Mouse (Mus musculus): ENCODE results near the gene Bahd1. TPM values are rescaled to one million over a fixed set of nuclear protein-coding genes. Genes with fewer than 3 reads are reported as not detected.
A peak's percentile ranks its signal among the peaks of the same experiment; 100 is the strongest.

Bahd1 gene
- polyA plus RNA-seq, 1 experiment from 2014 or later: 5.6 TPM

DNA sequence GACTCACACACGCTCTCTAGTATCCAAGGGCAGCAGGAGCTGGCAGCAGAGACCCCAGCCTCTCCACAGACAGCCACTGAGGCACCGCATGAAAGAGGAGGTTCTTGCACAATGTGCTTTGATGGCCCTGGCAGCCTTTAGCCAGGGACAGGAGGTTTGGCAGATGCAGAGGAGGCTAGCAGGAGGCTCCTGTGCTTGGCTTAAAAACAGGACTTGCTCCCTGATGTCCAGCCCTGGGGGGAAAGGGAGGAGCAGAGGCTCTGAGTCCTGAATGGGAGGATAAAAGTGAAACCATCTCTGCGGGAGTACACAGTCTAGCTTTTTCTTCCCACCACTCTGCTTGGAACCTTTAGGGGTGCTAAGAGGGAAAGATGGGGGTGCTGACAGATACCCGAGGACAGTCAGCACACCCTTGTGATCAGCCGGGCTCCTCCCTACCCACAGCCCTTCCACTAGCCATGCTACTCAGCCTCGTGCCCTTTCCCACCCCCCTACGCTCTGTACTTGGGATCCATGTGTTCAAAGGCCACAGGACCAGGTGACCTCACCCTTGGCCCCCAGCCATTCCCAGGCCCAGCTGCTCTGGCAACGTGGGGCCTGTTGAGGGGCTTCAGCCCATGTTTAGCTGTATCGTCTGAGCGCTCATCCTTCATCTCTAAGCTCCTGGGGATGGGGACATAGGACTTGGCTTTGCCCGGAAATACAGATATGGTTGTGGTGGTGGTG, 13.5 kb downstream of the Bahd1 start:
- WGBS (ENCODE audit: insufficient replicate concordance): 62% methylated on average over 11 of the region's 11 CpGs
- Histone ChIP-seq H3K27me3 (replicated peaks) (no peaks in the 10 kb centered on the region), H3K4me1 (peaks cover 55% of the 10 kb centered on the region), H3K4me2 (peak overlapping the region; percentile 23), H3K4me3 (no peak overlapping the region), H3K27ac (0 out of 2 replicates have a peak overlapping the region, but pooled peaks have one; percentile 1), H3K9me3 (replicated peaks) (no peaks in the 10 kb centered on the region), H3K36me3 (peaks cover 31% of the 10 kb centered on the region), H3K9ac (no peak overlapping the region; the same call in 1 of the 2 replicates)
- 0 out of 2 replicates have a peak, but pooled peaks have one; percentile 33 for ATAC-seq

DNA sequence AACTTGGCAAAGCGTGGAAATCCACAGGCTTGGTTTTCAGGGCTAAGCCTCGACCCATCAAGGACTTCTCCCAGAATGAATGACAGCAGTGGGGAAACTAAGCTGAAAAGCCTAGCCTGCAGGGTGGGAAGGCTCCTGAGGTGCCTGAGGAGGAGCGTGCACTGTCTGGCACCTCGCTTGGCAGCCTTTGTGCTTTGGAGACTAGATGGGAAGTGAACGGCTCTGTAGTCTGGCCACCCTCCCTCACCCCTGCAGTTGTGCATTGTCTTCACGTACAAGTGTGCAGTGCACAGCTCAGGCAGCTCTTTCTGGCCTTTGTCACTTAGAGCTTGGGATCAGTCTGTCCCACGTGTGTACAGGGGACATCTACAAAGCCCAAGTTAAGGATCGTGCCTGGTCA, 14.5 kb downstream of the Bahd1 start:
- no peak overlapping the region for H3K4me2 ChIP-seq
- WGBS (ENCODE audit: insufficient replicate concordance): 70% methylated on average over 8 of the region's 8 CpGs
- no peak overlapping the region for H3K4me3 ChIP-seq
- peaks cover 46% of the 10 kb centered on the region for H3K4me1 ChIP-seq
- H3K9ac ChIP-seq: no peak overlapping the region
- no peaks in the 10 kb centered on the region for H3K9me3 ChIP-seq (replicated peaks)
- ATAC-seq: no peak
- no peaks in the 10 kb centered on the region for H3K27me3 ChIP-seq (replicated peaks)
- H3K36me3 ChIP-seq: peaks cover 41% of the 10 kb centered on the region
- H3K27ac ChIP-seq: no peak overlapping the region

DNA sequence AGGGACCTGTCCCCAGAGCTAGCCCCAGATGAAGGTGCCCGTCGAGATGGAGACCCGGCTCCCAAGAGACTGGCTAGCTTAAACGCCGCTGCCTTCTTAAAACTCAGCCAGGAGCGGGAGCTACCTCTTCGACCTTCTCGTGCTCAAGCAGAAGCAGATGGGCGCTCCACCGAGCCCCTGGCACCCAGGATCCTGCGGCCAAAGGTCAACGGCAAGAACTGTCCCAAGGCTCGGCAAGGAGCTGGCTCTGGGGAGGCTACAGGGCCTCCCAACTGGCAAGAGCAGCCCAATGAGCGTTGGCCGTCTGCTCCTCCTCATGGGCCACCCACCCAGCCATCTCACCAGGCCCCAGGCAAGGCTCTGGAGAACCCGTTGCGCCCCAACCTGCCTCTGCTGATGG, 16.3 kb downstream of the Bahd1 start:
- no peaks in the 10 kb centered on the region for H3K9me3 ChIP-seq (replicated peaks)
- peaks cover 29% of the 10 kb centered on the region for H3K4me1 ChIP-seq
- WGBS (ENCODE audit: insufficient replicate concordance): 92% methylated on average over 17 of the region's 17 CpGs
- H3K4me2 ChIP-seq: no peak overlapping the region
- H3K27ac ChIP-seq: no peak overlapping the region
- no peak overlapping the region for H3K4me3 ChIP-seq
- peaks cover 57% of the 10 kb centered on the region for H3K36me3 ChIP-seq
- H3K27me3 ChIP-seq (replicated peaks): no peaks in the 10 kb centered on the region
- H3K9ac ChIP-seq: no peak overlapping the region
- no peak for ATAC-seq

DNA sequence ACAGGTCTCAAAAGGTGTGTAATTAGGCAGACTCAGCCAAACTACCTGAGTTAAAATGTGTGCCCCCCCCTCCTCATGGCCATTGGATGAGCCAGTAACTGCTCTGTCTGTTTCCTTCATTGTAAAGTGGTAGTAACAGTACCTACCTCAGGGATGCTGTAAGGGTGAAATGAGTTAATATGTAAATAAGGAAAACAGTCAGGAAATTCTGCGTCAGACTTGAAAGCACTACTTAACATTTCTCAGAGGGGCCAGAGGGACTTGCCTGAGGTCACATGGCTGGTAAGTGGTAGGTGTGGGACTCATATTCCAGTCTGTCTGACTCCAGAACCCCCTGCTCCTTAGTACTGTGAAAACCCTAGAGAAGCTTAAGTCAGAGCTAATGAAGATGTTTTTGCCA, 18.4 kb downstream of the Bahd1 start:
- Histone ChIP-seq H3K27me3 (replicated peaks) (no peaks in the 10 kb centered on the region), H3K27ac (no peak overlapping the region), H3K9me3 (replicated peaks) (no peaks in the 10 kb centered on the region), H3K4me3 (no peak overlapping the region), H3K36me3 (peaks cover 78% of the 10 kb centered on the region), H3K9ac (no peak overlapping the region), H3K4me1 (peaks cover 13% of the 10 kb centered on the region), H3K4me2 (no peak overlapping the region)
- 68% methylated on average over 1 of the region's 1 CpGs for WGBS (ENCODE audit: insufficient replicate concordance)
- no peak for ATAC-seq

DNA sequence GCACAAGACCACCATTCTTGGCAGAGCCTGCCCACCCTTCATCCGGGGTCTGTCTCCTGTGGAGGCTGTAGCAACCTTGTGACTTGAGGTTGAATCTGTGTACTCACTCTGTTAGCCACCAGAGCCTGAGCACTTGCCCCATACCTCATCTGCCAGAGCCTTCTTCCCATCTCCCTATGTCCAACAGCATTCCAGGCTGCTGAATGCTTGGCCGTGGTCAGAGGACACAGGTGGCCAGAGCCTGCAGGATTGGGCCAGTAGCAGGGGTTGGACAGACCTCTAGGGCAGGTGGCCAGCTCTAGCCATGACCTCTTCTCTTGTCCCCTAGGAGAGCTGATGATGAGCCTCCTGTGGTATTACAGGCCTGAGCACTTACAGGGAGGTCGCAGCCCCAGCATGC, 20.3 kb downstream of the Bahd1 start:
- WGBS (ENCODE audit: insufficient replicate concordance): 80% methylated on average over 3 of the region's 3 CpGs
- Histone ChIP-seq H3K9me3 (replicated peaks) (no peaks in the 10 kb centered on the region), H3K36me3 (peaks cover 83% of the 10 kb centered on the region)

DNA sequence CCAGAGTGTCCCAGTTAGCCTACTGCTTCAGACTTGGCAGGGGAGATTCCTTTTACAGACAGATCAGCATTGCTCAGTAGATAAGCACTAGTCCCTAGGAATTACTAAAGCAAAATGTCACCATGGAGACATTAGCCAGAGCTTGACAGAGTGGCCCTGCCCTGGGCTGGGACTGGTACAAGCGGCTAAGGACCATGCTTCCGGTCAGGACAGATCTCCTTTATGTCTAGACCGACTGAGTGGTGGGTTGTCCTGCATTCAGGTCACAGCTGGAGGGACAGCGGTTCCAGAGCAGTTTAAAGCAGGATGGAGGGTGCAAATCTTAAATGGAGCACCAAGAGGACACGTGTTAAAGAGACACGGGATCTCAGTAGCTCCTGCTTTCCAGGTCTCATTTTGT, 25.8 kb downstream of the Bahd1 start:
- peaks cover 30% of the 10 kb centered on the region for H3K36me3 ChIP-seq
- H3K27ac ChIP-seq: peak overlapping the region; percentile 66
- H3K4me2 ChIP-seq: peak overlapping the region; percentile 98
- peak overlapping the region; percentile 70 for H3K4me3 ChIP-seq
- WGBS (ENCODE audit: insufficient replicate concordance): under 1% methylated on average over 6 of the region's 6 CpGs
- peak; percentile 56 for ATAC-seq
- H3K27me3 ChIP-seq (replicated peaks): no peaks in the 10 kb centered on the region; the same call in 1 of the 2 replicates
- peaks cover 39% of the 10 kb centered on the region for H3K4me1 ChIP-seq
- peak overlapping the region; percentile 82 for H3K9ac ChIP-seq
- no peaks in the 10 kb centered on the region for H3K9me3 ChIP-seq (replicated peaks)

More for the DNA sequence above, 20.3 kb downstream of the Bahd1 start:
- Histone ChIP-seq H3K4me1 (peaks cover 6% of the 10 kb centered on the region), H3K4me3 (no peak overlapping the region), H3K27me3 (replicated peaks) (no peaks in the 10 kb centered on the region), H3K9ac (no peak overlapping the region), H3K4me2 (no peak overlapping the region), H3K27ac (no peak overlapping the region)
- no peak for ATAC-seq

DNA sequence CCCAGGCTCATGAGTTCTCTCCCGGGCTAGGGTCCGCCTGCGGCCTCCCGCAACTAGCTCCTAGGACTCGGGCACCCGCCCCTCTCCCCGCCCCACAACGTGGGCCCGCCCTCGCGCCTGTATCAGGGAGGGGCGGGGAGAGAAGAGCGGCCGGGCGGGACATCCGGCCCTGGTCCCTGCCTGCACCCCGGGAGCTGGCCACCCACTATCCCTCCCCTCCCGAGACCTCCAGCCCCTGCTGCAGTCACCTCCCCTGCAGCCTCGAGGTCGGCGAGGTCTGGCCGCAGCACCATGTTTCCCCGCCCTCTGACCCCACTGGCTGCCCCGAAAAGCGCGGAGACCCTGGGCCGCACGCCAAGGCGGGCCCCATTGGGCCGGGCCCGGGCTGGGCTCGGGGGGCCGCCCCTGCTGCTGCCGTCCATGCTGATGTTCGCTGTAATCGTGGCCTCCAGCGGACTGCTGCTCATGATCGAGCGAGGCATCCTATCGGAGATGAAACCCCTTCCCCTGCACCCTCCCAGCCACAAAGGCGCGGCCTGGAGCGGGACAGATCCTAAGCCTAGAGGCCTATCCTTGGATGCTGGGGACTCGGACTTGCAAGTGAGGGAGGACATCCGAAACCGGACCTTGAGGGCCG, 26.3 kb downstream of the Bahd1 start, which contains the start of gene Chst14:
Gene Chst14, plus strand, starts transcription at position 136 of the 637 bp plus-strand sequence.
- H3K27ac ChIP-seq: peak within 1 kb of the TSS; percentile 66
- H3K4me2 ChIP-seq: peak within 1 kb of the TSS; percentile 98
- peaks cover 39% of the 10 kb centered on the region for H3K4me1 ChIP-seq
- H3K9me3 ChIP-seq (replicated peaks): no peaks in the 10 kb centered on the region
- peaks cover 25% of the 10 kb centered on the region for H3K36me3 ChIP-seq
- H3K27me3 ChIP-seq (replicated peaks): no peaks in the 10 kb centered on the region; the same call in 1 of the 2 replicates
- peak within 1 kb of the TSS; percentile 82 for H3K9ac ChIP-seq
- 2% methylated on average over 44 of the region's 47 CpGs for WGBS (ENCODE audit: insufficient replicate concordance)
- ATAC-seq: peak; percentile 92
- H3K4me3 ChIP-seq: peak within 1 kb of the TSS; percentile 70

DNA sequence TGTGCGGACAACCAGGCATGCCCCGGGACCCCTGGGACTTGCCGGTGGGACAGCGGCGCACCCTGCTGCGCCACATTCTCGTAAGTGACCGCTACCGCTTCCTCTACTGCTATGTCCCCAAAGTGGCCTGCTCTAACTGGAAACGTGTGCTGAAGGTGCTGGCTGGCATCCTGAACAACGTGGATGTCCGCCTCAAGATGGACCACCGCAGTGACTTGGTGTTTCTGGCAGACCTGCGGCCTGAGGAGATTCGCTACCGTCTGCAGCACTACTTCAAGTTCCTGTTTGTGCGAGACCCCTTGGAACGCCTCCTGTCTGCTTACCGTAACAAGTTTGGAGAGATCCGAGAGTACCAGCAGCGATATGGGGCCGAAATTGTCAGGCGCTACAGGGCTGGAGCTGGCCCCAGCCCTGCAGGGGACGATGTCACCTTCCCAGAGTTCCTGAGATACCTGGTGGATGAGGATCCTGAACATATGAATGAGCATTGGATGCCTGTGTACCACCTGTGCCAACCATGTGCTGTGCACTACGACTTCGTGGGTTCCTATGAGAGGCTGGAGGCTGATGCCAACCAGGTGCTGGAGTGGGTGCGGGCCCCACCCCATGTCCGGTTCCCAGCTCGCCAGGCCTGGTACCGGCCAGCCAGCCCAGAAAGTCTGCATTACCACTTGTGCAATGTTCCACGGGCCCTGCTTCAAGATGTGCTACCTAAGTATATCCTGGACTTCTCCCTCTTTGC, 27.0 kb downstream of the Bahd1 start:
- H3K9ac ChIP-seq: peak overlapping the region; percentile 82
- ATAC-seq: no peak

DNA sequence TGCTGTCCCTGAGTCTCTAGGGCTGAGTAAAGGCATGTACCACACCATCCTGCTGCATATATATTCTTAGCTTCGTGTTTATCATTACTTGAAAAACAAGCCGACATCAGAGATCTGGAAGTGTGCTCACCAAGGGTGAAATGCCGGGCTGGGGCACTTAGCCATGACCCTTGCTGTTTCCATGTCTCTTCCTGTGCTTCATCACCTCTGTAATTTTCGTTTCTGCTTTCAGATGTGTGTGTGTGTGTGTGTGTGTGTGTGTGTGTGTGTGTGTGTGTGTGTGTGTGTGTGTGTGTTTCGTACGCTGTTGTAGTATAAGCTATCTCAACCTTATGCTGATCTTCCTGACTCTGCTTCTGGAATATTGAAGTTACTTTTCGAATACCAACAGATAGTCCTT, 41.2 kb downstream of the Bahd1 start:
- H3K4me1 ChIP-seq: peaks cover 13% of the 10 kb centered on the region
- H3K4me2 ChIP-seq: no peak overlapping the region
- no peak overlapping the region for H3K27ac ChIP-seq
- H3K9ac ChIP-seq: no peak overlapping the region
- 64% methylated on average over 7 of the region's 7 CpGs for WGBS (ENCODE audit: insufficient replicate concordance)
- peaks cover 10% of the 10 kb centered on the region for H3K27me3 ChIP-seq (replicated peaks)
- H3K9me3 ChIP-seq (replicated peaks): peaks cover 6% of the 10 kb centered on the region
- H3K4me3 ChIP-seq: no peak overlapping the region
- no peak for ATAC-seq
- H3K36me3 ChIP-seq: no peaks in the 10 kb centered on the region

More for the DNA sequence above, 27.0 kb downstream of the Bahd1 start:
- Histone ChIP-seq H3K27me3 (replicated peaks) (no peaks in the 10 kb centered on the region; the same call in 1 of the 2 replicates), H3K27ac (peak overlapping the region; percentile 66), H3K4me2 (peak overlapping the region; percentile 98), H3K4me1 (peaks cover 39% of the 10 kb centered on the region), H3K4me3 (peak overlapping the region; percentile 70), H3K36me3 (peaks cover 18% of the 10 kb centered on the region), H3K9me3 (replicated peaks) (no peaks in the 10 kb centered on the region)
- WGBS (ENCODE audit: insufficient replicate concordance): 33% methylated on average over 31 of the region's 31 CpGs

DNA sequence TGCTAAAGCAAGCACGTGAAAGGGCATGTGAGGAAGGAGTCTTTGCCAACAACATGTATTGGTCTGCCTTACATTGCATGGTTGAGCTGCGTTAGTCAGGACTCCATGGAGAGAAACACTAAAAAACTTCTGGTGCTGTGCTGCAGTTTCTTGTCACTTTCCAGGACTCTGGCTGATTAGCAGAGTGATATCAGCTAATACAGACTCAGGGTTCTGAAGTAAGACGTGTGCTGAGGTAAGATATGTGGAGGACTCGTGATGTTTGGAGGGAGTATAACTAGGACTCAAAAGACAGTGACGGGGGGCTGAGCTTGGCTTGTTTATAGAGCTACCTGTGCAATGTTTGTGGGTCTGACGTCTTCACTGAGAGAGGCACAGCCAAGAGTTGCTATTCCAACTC, 43.1 kb downstream of the Bahd1 start:
- ATAC-seq: peak; percentile 60
- Histone ChIP-seq H3K4me2 (no peak overlapping the region), H3K9me3 (replicated peaks) (peaks cover 6% of the 10 kb centered on the region), H3K27me3 (replicated peaks) (peaks cover 17% of the 10 kb centered on the region), H3K4me3 (no peak overlapping the region), H3K9ac (no peak overlapping the region), H3K27ac (no peak overlapping the region), H3K4me1 (peaks cover 8% of the 10 kb centered on the region), H3K36me3 (no peaks in the 10 kb centered on the region)
- WGBS (ENCODE audit: insufficient replicate concordance): 49% methylated on average over 6 of the region's 6 CpGs

DNA sequence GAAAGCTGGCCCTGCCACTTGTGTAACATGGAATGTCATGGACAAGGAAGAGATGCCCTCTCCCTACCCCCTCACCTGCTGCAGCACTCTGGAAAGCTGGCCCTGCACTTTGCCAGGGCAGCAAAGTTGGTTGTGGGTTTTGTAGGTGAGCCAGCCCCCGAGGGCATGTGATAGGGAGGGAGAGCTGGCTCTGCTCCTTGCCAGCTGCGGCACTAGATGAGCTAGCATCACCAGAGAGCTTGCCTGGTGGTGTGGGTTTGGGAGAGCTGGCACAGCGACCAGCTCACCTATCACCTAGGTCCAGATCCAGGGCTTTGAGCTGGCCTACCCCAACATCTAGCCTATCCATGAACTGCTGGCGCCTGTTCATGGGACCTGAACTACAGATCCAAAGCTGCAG, 48.6 kb downstream of the Bahd1 start:
- H3K27me3 ChIP-seq (replicated peaks): peaks cover 9% of the 10 kb centered on the region
- H3K36me3 ChIP-seq: no peaks in the 10 kb centered on the region
- no peak for ATAC-seq
- no peak overlapping the region for H3K4me3 ChIP-seq
- no peak overlapping the region for H3K4me2 ChIP-seq
- H3K4me1 ChIP-seq: peaks cover 32% of the 10 kb centered on the region
- H3K27ac ChIP-seq: no peak overlapping the region
- peak overlapping the region; percentile 43; the same call in 1 of the 2 replicates for H3K9ac ChIP-seq
- whole genome bisulfite sequencing (ENCODE audit: insufficient replicate concordance): 69% methylated on average over 4 of the region's 4 CpGs
- no peaks in the 10 kb centered on the region for H3K9me3 ChIP-seq (replicated peaks)

DNA sequence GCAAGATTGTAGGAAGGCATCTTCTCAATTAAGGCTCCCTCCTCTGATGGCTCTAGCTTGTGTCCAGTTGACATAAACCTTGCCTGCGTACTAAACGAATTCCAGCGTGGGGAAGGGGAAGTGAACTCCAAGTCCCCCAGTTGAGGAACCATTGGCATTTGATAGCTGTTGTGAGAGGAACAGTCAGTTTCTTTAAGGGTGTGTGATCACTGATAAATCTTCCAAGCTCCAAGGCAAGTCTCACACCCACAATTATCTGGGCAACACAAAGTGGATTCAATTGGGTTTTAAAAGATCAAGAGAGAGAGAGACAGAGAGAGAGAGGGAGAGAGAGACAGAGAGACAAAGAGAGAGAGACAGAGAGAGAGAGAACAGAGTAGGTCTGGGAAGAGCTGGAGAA, 49.5 kb downstream of the Bahd1 start:
- H3K27me3 ChIP-seq (replicated peaks): peaks cover 9% of the 10 kb centered on the region
- peak overlapping the region; percentile 41 for H3K4me2 ChIP-seq
- no peak overlapping the region for H3K27ac ChIP-seq
- no peak overlapping the region for H3K4me3 ChIP-seq
- 20% methylated on average over 3 of the region's 3 CpGs for WGBS (ENCODE audit: insufficient replicate concordance)
- H3K9ac ChIP-seq: peak overlapping the region; percentile 32; the same call in 1 of the 2 replicates
- H3K36me3 ChIP-seq: no peaks in the 10 kb centered on the region
- ATAC-seq: peak; percentile 76
- peaks cover 28% of the 10 kb centered on the region for H3K4me1 ChIP-seq
- no peaks in the 10 kb centered on the region for H3K9me3 ChIP-seq (replicated peaks)

Data from liver, embryonic 12.5 days (tissue).